Mouse (Mus musculus): Measurements from ENCODE around the gene Cdc6. TPM values are rescaled to one million over a fixed set of nuclear protein-coding genes. Genes with fewer than 3 reads are reported as not detected.

Cdc6 gene
- total RNA-seq, 2 experiments from 2014 or later: 3.3 to 3.6 TPM

- peak; percentile 84 to 87 for DNase-seq
- intact Hi-C loops (cut with DNase I): loop anchor here (2.0 kb wide), 1 partner anchor 13 kb away; no protein-coding TSS in a partner anchor
Measured at GRCm38 (mm10) chr11:98941341-98941825, 33.8 kb downstream of the Cdc6 start.

- DNase-seq: peak; percentile 91 to 95
- intact Hi-C loops (cut with DNase I): loop anchor here (2.0 kb wide), 1 partner anchor 13 kb away; no protein-coding TSS in a partner anchor
Measured at GRCm38 (mm10) chr11:98941826-98942550, 34.4 kb downstream of the Cdc6 start.

GRCm38 (mm10) chr11:98942555-98942922 lies 34.9 kb downstream of the Cdc6 start:
- DNase-seq: no peak
- intact Hi-C loops (cut with DNase I): no loop called here

GRCm38 (mm10) chr11:98942923-98943641 lies 35.5 kb downstream of the Cdc6 start:
- intact Hi-C loops (cut with DNase I): no loop called here
- DNase-seq: peak; percentile 83 to 86

- peak; percentile 61 to 72 for DNase-seq
- intact Hi-C loops (cut with DNase I): no loop called here
Measured at GRCm38 (mm10) chr11:98943741-98944461, 36.3 kb downstream of the Cdc6 start.

- DNase-seq: peak in 1 of 2 experiments; percentile 4
- intact Hi-C loops (cut with DNase I): no loop called here
Measured at GRCm38 (mm10) chr11:98944897-98945604, 37.5 kb downstream of the Cdc6 start.

GRCm38 (mm10) chr11:98945605-98945977 lies 38.0 kb downstream of the Cdc6 start:
- DNase-seq: no peak
- intact Hi-C loops (cut with DNase I): no loop called here

- intact Hi-C loops (cut with DNase I): no loop called here
- DNase-seq: peak in 1 of 2 experiments; percentile 35
Measured at GRCm38 (mm10) chr11:98947969-98948569, 40.5 kb downstream of the Cdc6 start.

GRCm38 (mm10) chr11:98949242-98949957 lies 41.8 kb downstream of the Cdc6 start:
- no peak for DNase-seq
- intact Hi-C loops (cut with DNase I): no loop called here

GRCm38 (mm10) chr11:98949958-98950460 lies 42.4 kb downstream of the Cdc6 start:
- peak; percentile 72 to 74 for DNase-seq
- intact Hi-C loops (cut with DNase I): no loop called here

GRCm38 (mm10) chr11:98950484-98950883 lies 42.9 kb downstream of the Cdc6 start:
- peak in 1 of 2 experiments; percentile 32 for DNase-seq
- intact Hi-C loops (cut with DNase I): no loop called here

GRCm38 (mm10) chr11:98951026-98951906 lies 43.7 kb downstream of the Cdc6 start:
- peak; percentile 96 to 97 for DNase-seq
- intact Hi-C loops (cut with DNase I): no loop called here

GRCm38 (mm10) chr11:98952111-98952510 lies 44.5 kb downstream of the Cdc6 start:
- intact Hi-C loops (cut with DNase I): no loop called here

GRCm38 (mm10) chr11:98952736-98953135 lies 45.1 kb downstream of the Cdc6 start:
- intact Hi-C loops (cut with DNase I): no loop called here
- no peak for DNase-seq

More at GRCm38 (mm10) chr11:98952111-98952510, 44.5 kb downstream of the Cdc6 start:
- no peak for DNase-seq

- peak in 1 of 2 experiments; percentile 14 for DNase-seq
- intact Hi-C loops (cut with DNase I): no loop called here
Measured at GRCm38 (mm10) chr11:98953361-98953760, 45.8 kb downstream of the Cdc6 start.

GRCm38 (mm10) chr11:98953835-98954320 lies 46.3 kb downstream of the Cdc6 start:
- intact Hi-C loops (cut with DNase I): loop anchor here (2.0 kb wide), 1 partner anchor 13 kb away; no protein-coding TSS in a partner anchor

GRCm38 (mm10) chr11:98954373-98954772 lies 46.8 kb downstream of the Cdc6 start:
- intact Hi-C loops (cut with DNase I): loop anchor here (2.0 kb wide), 1 partner anchor 14 kb away; no protein-coding TSS in a partner anchor
- peak; percentile 85 to 91 for DNase-seq

More at GRCm38 (mm10) chr11:98953835-98954320, 46.3 kb downstream of the Cdc6 start:
- no peak for DNase-seq
